ENCODE assay signal across 13 mouse cellular contexts in genomic region chr12:17255602-17256001, GRCm38 (mm10). TPM values are rescaled to one million over a fixed set of nuclear protein-coding genes. Genes with fewer than 3 reads are reported as not detected.
DNase-seq lines count a peak whose midpoint lies in the region; ATAC-seq and TF ChIP-seq lines count a peak whose summit lies in the region.
"Had no signal": no experiment of that assay in that cellular context is flagged by ENCODE, and none has a peak within 500 bp of the region (broad histone marks: within the 10 kb centered on the region; RNA-seq: fewer than 3 reads in every experiment).

No protein-coding gene starts in this region.

- H3K4me2 ChIP-seq in hindbrain, postnatal 0 days (ENCODE audit: low read depth, low read length): no peak overlapping the region
- H3K4me2 ChIP-seq: hindbrain, embryonic 12.5 days; midbrain, embryonic 15.5 days had no signal

- H3K9ac ChIP-seq in hindbrain, postnatal 0 days (replicated peaks; ENCODE audit: low read length): no peak overlapping the region
- H3K9ac ChIP-seq: hindbrain, embryonic 12.5 days; midbrain, embryonic 15.5 days had no signal

- no peaks in the 10 kb centered on the region for H3K79me3 ChIP-seq in C2C12 (ENCODE audit: low read depth)

- no peaks in the 10 kb centered on the region for H3K9me3 ChIP-seq in hindbrain, postnatal 0 days (ENCODE audit: low read length)
- no peaks in the 10 kb centered on the region for H3K9me3 ChIP-seq in hindbrain, embryonic 10.5 days
- H3K9me3 ChIP-seq: hindbrain, embryonic 12.5 days; midbrain, embryonic 15.5 days had no signal

- WGBS in hindbrain, postnatal 0 days: 86% methylated on average over 6 of the region's 6 CpGs
- 88% methylated on average over 6 of the region's 6 CpGs for WGBS in hindbrain, embryonic 10.5 days

- TF ChIP-seq CTCF in hindbrain, postnatal 0 days (IDR thresholded peaks at IDR 0.05; ENCODE audit: low read depth): peak; percentile 55
- TF ChIP-seq CTCF in C2C12 (IDR thresholded peaks at IDR 0.05; ENCODE audit: control insufficient read depth, insufficient read depth, insufficient read length): peak; percentile 12

- no peak overlapping the region for H3ac ChIP-seq in C2C12 (ENCODE audit: control insufficient read depth, insufficient read length, low read depth)

- no peaks in the 10 kb centered on the region for H3K79me2 ChIP-seq in C2C12 (ENCODE audit: control insufficient read depth, insufficient read depth)

- H3K4me3 ChIP-seq in hindbrain, postnatal 0 days (ENCODE audit: low read length): no peak overlapping the region
- no peak overlapping the region for H3K4me3 ChIP-seq in hindbrain, embryonic 10.5 days
- no peak overlapping the region for H3K4me3 ChIP-seq in C2C12 (ENCODE audit: insufficient read depth, poor library complexity, severe bottlenecking)
- H3K4me3 ChIP-seq: hindbrain, embryonic 12.5 days; midbrain, embryonic 15.5 days had no signal

- no peaks in the 10 kb centered on the region for H3K36me3 ChIP-seq in hindbrain, postnatal 0 days (ENCODE audit: insufficient read depth, low read length)
- no peaks in the 10 kb centered on the region for H3K36me3 ChIP-seq in hindbrain, embryonic 10.5 days
- H3K36me3 ChIP-seq in C2C12 (ENCODE audit: control insufficient read depth, insufficient read depth): no peaks in the 10 kb centered on the region
- H3K36me3 ChIP-seq: hindbrain, embryonic 12.5 days; midbrain, embryonic 15.5 days had no signal

- no peaks in the 10 kb centered on the region for H3K4me1 ChIP-seq in hindbrain, postnatal 0 days (ENCODE audit: insufficient read depth, low read length)
- H3K4me1 ChIP-seq in hindbrain, embryonic 10.5 days (replicated peaks): peaks cover 8% of the 10 kb centered on the region
- H3K4me1 ChIP-seq: hindbrain, embryonic 12.5 days had no signal

- peak; percentile 28; the same call in 1 of the 2 replicates for ATAC-seq in hindbrain, postnatal 0 days
- peak; percentile 40; the same call in 1 of the 2 replicates for ATAC-seq in common myeloid progenitor, adult 5-6 weeks (replicated peaks; ENCODE audit: low read depth, poor library complexity, severe bottlenecking)
- ATAC-seq: midbrain, embryonic 15.5 days had no signal

- no peaks in the 10 kb centered on the region for H3K27me3 ChIP-seq in hindbrain, postnatal 0 days (ENCODE audit: insufficient read depth, low read length)
- H3K27me3 ChIP-seq in hindbrain, embryonic 10.5 days (ENCODE audit: insufficient read depth, poor library complexity, severe bottlenecking): peaks cover 27% of the 10 kb centered on the region
- H3K27me3 ChIP-seq in C2C12 (ENCODE audit: control insufficient read depth, insufficient read depth, insufficient read length): no peaks in the 10 kb centered on the region
- H3K27me3 ChIP-seq: midbrain, embryonic 15.5 days had no signal

- no peak overlapping the region for H3K27ac ChIP-seq in hindbrain, postnatal 0 days
- H3K27ac ChIP-seq in hindbrain, embryonic 10.5 days: no peak overlapping the region
- H3K27ac ChIP-seq: hindbrain, embryonic 12.5 days; midbrain, embryonic 15.5 days had no signal

- peak; percentile 55 for DNase-seq in hindbrain, postnatal 0 days (ENCODE audit: low spot score)
- no peak for DNase-seq in hindbrain, embryonic 10.5 days (ENCODE audit: low spot score)
- DNase-seq in 3T3-L1 (ENCODE audit: low read depth, low spot score): peak; percentile 65
- DNase-seq in cerebellum, postnatal 10 days: no peak
- DNase-seq in lung, postnatal 10 days: no peak
- DNase-seq: adrenal gland, postnatal 25 days; cerebellum, adult 11 months; layer of hippocampus, adult 9-11 months; right cerebral cortex, postnatal 4 days had no signal

TF ChIP-seq in C2C12, 6 proteins besides CTCF, POLR2A, EP300 and RAD21:
- TF ChIP-seq CEBPB (IDR thresholded peaks at IDR 0.05; ENCODE audit: low read depth): no peak
- TF ChIP-seq MYOG (IDR thresholded peaks at IDR 0.05; ENCODE audit: control insufficient read depth, extremely low read depth, insufficient read length): no peak
- no peak for TF ChIP-seq MYOD1 (IDR thresholded peaks at IDR 0.05; ENCODE audit: control insufficient read depth, insufficient read length, low read depth)
- TF ChIP-seq FOSL1 (IDR thresholded peaks at IDR 0.05; ENCODE audit: insufficient read depth, low read length, poor library complexity, severe bottlenecking): no peak

RNA-seq across cellular contexts. Expression of gene Pdia6, which starts 10.7 kb away (rescaled TPM):
- 76.3 and 99.2 TPM in 2 replicates for total RNA-seq in hindbrain, postnatal 0 days (2014; rRNA removed)
- polyA plus RNA-seq in hindbrain, postnatal 0 days (2015; fragmentation: Nextera tagmentation; extraction: Ambion mirVana): 194 and 201 TPM in 2 replicates
- 501 and 623 TPM in 2 replicates for polyA plus RNA-seq in hindbrain, embryonic 10.5 days (2016; fragmentation: Nextera tagmentation; extraction: Ambion mirVana)
- 319 TPM for polyA plus RNA-seq in C2C12 (2012; fragmentation: generic; extraction: Trizol)
- 278 and 284 TPM in 2 replicates for total RNA-seq in common myeloid progenitor, adult 5-6 weeks (2017)

Comparison
In these comparisons a context has a peak if more than half of its experiments do, and no peak if none do; other contexts are left out.
1. DNase-seq: peak in hindbrain, postnatal 0 days (single experiment) and 3T3-L1 (single experiment); none in hindbrain, embryonic 10.5 days (single experiment), cerebellum, postnatal 10 days (0 of 2) and lung, postnatal 10 days (single experiment).